Mouse (Mus musculus) midbrain, embryonic 15.5 days (tissue): ENCODE measurements around the gene Wdr66. TPM values are rescaled to one million over a fixed set of nuclear protein-coding genes. Genes with fewer than 3 reads are reported as not detected.

ENCODE experiments used
- ATAC-seq: fragments of 200-750 bp; cut with Nextera tagmentation; replicated peaks from 2 replicates; pipeline ENCODE4 v1.8.0; 2017; ENCODE audit warnings: moderate TSS enrichment
- H3K27ac ChIP-seq: fragments of 300-500 bp; sonication (generic); 2 replicates; pipeline ENCODE4 v1.5.1; 2015; ENCODE audit warnings: mild to moderate bottlenecking, inconsistent platforms
- H3K27me3 ChIP-seq: fragments of 300-500 bp; sonication (generic); replicated peaks from 2 replicates; pipeline ENCODE4 v1.6.1; 2015; ENCODE audit warnings: inconsistent platforms
- H3K36me3 ChIP-seq: fragments of 300-500 bp; sonication (generic); replicated peaks from 2 replicates; pipeline ENCODE4 v1.6.1; 2015; ENCODE audit warnings: inconsistent platforms
- H3K4me1 ChIP-seq: fragments of 300-500 bp; sonication (generic); 2 replicates; pipeline ENCODE4 v1.6.1; 2015; ENCODE audit warnings: inconsistent platforms
- H3K4me2 ChIP-seq: fragments of 300-500 bp; sonication (generic); 2 replicates; pipeline ENCODE4 v1.6.1; 2015; ENCODE audit warnings: inconsistent platforms, mild to moderate bottlenecking, moderate library complexity
- H3K4me3 ChIP-seq: fragments of 300-500 bp; sonication (generic); 2 replicates; pipeline ENCODE4 v1.5.1; 2015; ENCODE audit warnings: mild to moderate bottlenecking, inconsistent platforms
- H3K9ac ChIP-seq: fragments of 300-500 bp; sonication (generic); 2 replicates; pipeline ENCODE4 v1.6.1; 2015; ENCODE audit warnings: mild to moderate bottlenecking, inconsistent platforms
- H3K9me3 ChIP-seq: fragments of 300-500 bp; sonication (generic); 2 replicates; pipeline ENCODE4 v1.6.1; 2016; ENCODE audit warnings: inconsistent platforms
- WGBS: fragments of 180-500 bp; shearing (Covaris S2); methylation state at CpG from one replicate; pipeline ENCODE4 v1.1.7; 2015; ENCODE audit warnings: mixed read lengths; 5-methylcytosine and 5-hydroxymethylcytosine counted together
- polyA plus RNA-seq: library from polyadenylated mRNA; unstranded; fragments of >200 nt; fragmentation: Nextera tagmentation; extraction: Ambion mirVana; gene quantifications from 2 replicates; pipeline ENCODE4 v1.2.1, GENCODE M21; 2015

Gene Wdr66
- polyA plus RNA-seq, 1 experiment from 2014 or later, result 1.5 TPM

- Histone ChIP-seq H3K36me3 (no peaks in the 10 kb centered on the region), H3K27me3 (no peaks in the 10 kb centered on the region), H3K9me3 (no peaks in the 10 kb centered on the region), H3K4me3 (no peak overlapping the region), H3K4me2 (no peak overlapping the region), H3K9ac (no peak overlapping the region), H3K4me1 (peaks cover 10% of the 10 kb centered on the region), H3K27ac (no peak overlapping the region)
- ATAC-seq, result no peak
- 51% methylated on average over 15 of the region's 15 CpGs for WGBS
Observed at GRCm38 (mm10) chr5:123326006-123326750, 74.3 kb downstream of the Wdr66 start.

- Histone ChIP-seq H3K27ac (no peak overlapping the region), H3K4me3 (no peak overlapping the region), H3K9ac (no peak overlapping the region), H3K4me2 (no peak overlapping the region), H3K36me3 (no peaks in the 10 kb centered on the region), H3K9me3 (no peaks in the 10 kb centered on the region), H3K4me1 (peaks cover 10% of the 10 kb centered on the region), H3K27me3 (no peaks in the 10 kb centered on the region)
- 71% methylated on average over 9 of the region's 9 CpGs for WGBS
- no peak for ATAC-seq
Observed at GRCm38 (mm10) chr5:123326751-123327148, 74.8 kb downstream of the Wdr66 start.

GRCm38 (mm10) chr5:123327686-123328085, 75.8 kb downstream of the Wdr66 start:
- no peaks in the 10 kb centered on the region for H3K36me3 ChIP-seq
- H3K27me3 ChIP-seq, result no peaks in the 10 kb centered on the region
- no peak overlapping the region for H3K9ac ChIP-seq
- 88% methylated on average over 8 of the region's 8 CpGs for WGBS
- no peak overlapping the region for H3K4me2 ChIP-seq
- ATAC-seq, result no peak
- no peak overlapping the region for H3K27ac ChIP-seq
- peaks cover 10% of the 10 kb centered on the region for H3K4me1 ChIP-seq
- H3K4me3 ChIP-seq, result no peak overlapping the region
- no peaks in the 10 kb centered on the region for H3K9me3 ChIP-seq

GRCm38 (mm10) chr5:123333566-123333965, 81.7 kb downstream of the Wdr66 start:
- Histone ChIP-seq H3K27ac (no peak overlapping the region), H3K4me1 (no peaks in the 10 kb centered on the region), H3K27me3 (no peaks in the 10 kb centered on the region), H3K36me3 (no peaks in the 10 kb centered on the region), H3K9ac (no peak overlapping the region), H3K9me3 (no peaks in the 10 kb centered on the region), H3K4me3 (no peak overlapping the region), H3K4me2 (no peak overlapping the region)
- no peak for ATAC-seq
- 81% methylated on average over 6 of the region's 6 CpGs for WGBS

- Histone ChIP-seq H3K9ac (no peak overlapping the region), H3K4me2 (no peak overlapping the region), H3K4me1 (no peaks in the 10 kb centered on the region), H3K27ac (no peak overlapping the region), H3K36me3 (no peaks in the 10 kb centered on the region), H3K4me3 (no peak overlapping the region), H3K9me3 (no peaks in the 10 kb centered on the region), H3K27me3 (no peaks in the 10 kb centered on the region)
- ATAC-seq, result no peak
- 48% methylated on average over 4 of the region's 4 CpGs for WGBS
Observed at GRCm38 (mm10) chr5:123336205-123336961, 84.5 kb downstream of the Wdr66 start.

- no peak overlapping the region for H3K4me2 ChIP-seq
- no peaks in the 10 kb centered on the region for H3K36me3 ChIP-seq
- H3K4me3 ChIP-seq, result no peak overlapping the region
- ATAC-seq, result no peak
- H3K9ac ChIP-seq, result no peak overlapping the region
- H3K9me3 ChIP-seq, result no peaks in the 10 kb centered on the region
- H3K4me1 ChIP-seq, result peaks cover 3% of the 10 kb centered on the region
- H3K27ac ChIP-seq, result no peak overlapping the region
- H3K27me3 ChIP-seq, result no peaks in the 10 kb centered on the region
- WGBS, result 63% methylated on average over 3 of the region's 3 CpGs
Observed at GRCm38 (mm10) chr5:123338463-123338862, 86.6 kb downstream of the Wdr66 start.

- peak; percentile 91 for ATAC-seq
- peak within 1 kb of the TSS; percentile 99 for H3K27ac ChIP-seq
- H3K27me3 ChIP-seq, result no peaks in the 10 kb centered on the region
- peak within 1 kb of the TSS; percentile 74 for H3K4me2 ChIP-seq
- H3K4me3 ChIP-seq, result peak within 1 kb of the TSS; percentile 99
- peaks cover 35% of the 10 kb centered on the region for H3K4me1 ChIP-seq
- H3K9me3 ChIP-seq, result no peaks in the 10 kb centered on the region
- H3K9ac ChIP-seq, result peak within 1 kb of the TSS; percentile 97
- H3K36me3 ChIP-seq, result no peaks in the 10 kb centered on the region
- WGBS, result 1% methylated on average over 68 of the region's 69 CpGs
Observed at GRCm38 (mm10) chr5:123343707-123344627, 92.1 kb downstream of the Wdr66 start, which contains the start of gene Bcl7a. Gene Bcl7a, plus strand, starts transcription at chr5:123343834.

GRCm38 (mm10) chr5:123344628-123344962, 92.7 kb downstream of the Wdr66 start:
- ATAC-seq, result peak; percentile 47
- Histone ChIP-seq H3K36me3 (no peaks in the 10 kb centered on the region), H3K27ac (peak overlapping the region; percentile 99), H3K4me1 (peaks cover 35% of the 10 kb centered on the region), H3K4me2 (peak overlapping the region; percentile 74), H3K27me3 (no peaks in the 10 kb centered on the region), H3K9me3 (no peaks in the 10 kb centered on the region), H3K9ac (peak overlapping the region; percentile 97), H3K4me3 (peak overlapping the region; percentile 99)
- WGBS, result under 1% methylated on average over 50 of the region's 51 CpGs

- Histone ChIP-seq H3K4me1 (peaks cover 37% of the 10 kb centered on the region), H3K36me3 (no peaks in the 10 kb centered on the region), H3K27me3 (no peaks in the 10 kb centered on the region), H3K9me3 (no peaks in the 10 kb centered on the region), H3K4me2 (peak overlapping the region; percentile 74), H3K27ac (peak overlapping the region; percentile 99), H3K4me3 (peak overlapping the region; percentile 99), H3K9ac (peak overlapping the region; percentile 97)
- ATAC-seq, result peak; percentile 59
- whole genome bisulfite sequencing, result under 1% methylated on average over 82 of the region's 87 CpGs
Observed at GRCm38 (mm10) chr5:123344963-123345852, 93.3 kb downstream of the Wdr66 start.

- ATAC-seq, result peak; percentile 43
- Histone ChIP-seq H3K4me1 (peaks cover 37% of the 10 kb centered on the region), H3K4me2 (peak overlapping the region; percentile 74), H3K27me3 (no peaks in the 10 kb centered on the region), H3K9ac (peak overlapping the region; percentile 97), H3K9me3 (no peaks in the 10 kb centered on the region), H3K36me3 (no peaks in the 10 kb centered on the region), H3K27ac (peak overlapping the region; percentile 99), H3K4me3 (peak overlapping the region; percentile 99)
- WGBS, result under 1% methylated on average over 22 of the region's 22 CpGs
Observed at GRCm38 (mm10) chr5:123345853-123346654, 94.2 kb downstream of the Wdr66 start.
